Mouse (Mus musculus): ENCODE data around the gene Zfp593. TPM values are rescaled to one million over a fixed set of nuclear protein-coding genes. Genes with fewer than 3 reads are reported as not detected.

The Zfp593 gene
- 10.9 and 12.6 TPM in 2 replicates for polyA plus RNA-seq (2015; fragmentation: Nextera tagmentation; extraction: Ambion mirVana)

GRCm38 (mm10) chr4:134245148-134245843 is at the start of gene Zfp593:
Gene Zfp593, minus strand, starts transcription at chr4:134245592.
- ATAC-seq (ENCODE audit: low read depth) = peak; percentile 84
- H3K27ac ChIP-seq (ENCODE audit: low read length) = no peak within 1 kb of the TSS
- H3K9me3 ChIP-seq (ENCODE audit: control insufficient read depth, low read length) = no peaks in the 10 kb centered on the region
- peak within 1 kb of the TSS; percentile 86 for H3K9ac ChIP-seq (ENCODE audit: low read length)
- H3K4me1 ChIP-seq (replicated peaks; ENCODE audit: control insufficient read depth, insufficient read depth, low read length) = peaks cover 15% of the 10 kb centered on the region
- peak within 1 kb of the TSS; percentile 82 for H3K4me2 ChIP-seq (ENCODE audit: low read depth, low read length)
- WGBS = under 1% methylated on average over 59 of the region's 60 CpGs
- no peaks in the 10 kb centered on the region for H3K36me3 ChIP-seq (ENCODE audit: control insufficient read depth, insufficient read depth, low read length)
- H3K27me3 ChIP-seq (ENCODE audit: control insufficient read depth, insufficient read depth, low read depth, low read length) = peaks cover 22% of the 10 kb centered on the region
- peak within 1 kb of the TSS; percentile 88 for H3K4me3 ChIP-seq (ENCODE audit: low read length)

- no peak overlapping the region for H3K27ac ChIP-seq (ENCODE audit: low read length)
- H3K9ac ChIP-seq (ENCODE audit: low read length) = no peak overlapping the region
- H3K4me1 ChIP-seq (replicated peaks; ENCODE audit: control insufficient read depth, insufficient read depth, low read length) = peaks cover 3% of the 10 kb centered on the region
- peak; percentile 33; the same call in 1 of the 2 replicates for ATAC-seq (ENCODE audit: low read depth)
- peaks cover 3% of the 10 kb centered on the region; the same call in 1 of the 2 replicates for H3K9me3 ChIP-seq (ENCODE audit: control insufficient read depth, low read length)
- WGBS = 42% methylated on average over 9 of the region's 9 CpGs
- no peaks in the 10 kb centered on the region for H3K36me3 ChIP-seq (ENCODE audit: control insufficient read depth, insufficient read depth, low read length)
- no peak overlapping the region for H3K4me3 ChIP-seq (ENCODE audit: low read length)
- no peaks in the 10 kb centered on the region; the same call in 1 of the 2 replicates for H3K27me3 ChIP-seq (ENCODE audit: control insufficient read depth, insufficient read depth, low read depth, low read length)
- no peak overlapping the region for H3K4me2 ChIP-seq (ENCODE audit: low read depth, low read length)
These were observed 48.3 kb upstream of the Zfp593 start for GRCm38 (mm10) chr4:134293692-134294163.

- ATAC-seq (ENCODE audit: low read depth) = peak; percentile 23; the same call in 1 of the 2 replicates
- Histone ChIP-seq H3K4me2 (ENCODE audit: low read depth, low read length) (no peak overlapping the region), H3K36me3 (ENCODE audit: control insufficient read depth, insufficient read depth, low read length) (no peaks in the 10 kb centered on the region), H3K4me1 (replicated peaks; ENCODE audit: control insufficient read depth, insufficient read depth, low read length) (peaks cover 8% of the 10 kb centered on the region), H3K27ac (ENCODE audit: low read length) (no peak overlapping the region), H3K4me3 (ENCODE audit: low read length) (no peak overlapping the region), H3K27me3 (ENCODE audit: control insufficient read depth, insufficient read depth, low read depth, low read length) (no peaks in the 10 kb centered on the region; the same call in 1 of the 2 replicates), H3K9ac (ENCODE audit: low read length) (no peak overlapping the region), H3K9me3 (ENCODE audit: control insufficient read depth, low read length) (peaks cover 3% of the 10 kb centered on the region; the same call in 1 of the 2 replicates)
- 49% methylated on average over 18 of the region's 18 CpGs for whole genome bisulfite sequencing
These were observed 47.8 kb upstream of the Zfp593 start for GRCm38 (mm10) chr4:134293061-134293691.

GRCm38 (mm10) chr4:134292067-134292466 is 46.7 kb upstream of the Zfp593 start:
- Histone ChIP-seq H3K4me3 (ENCODE audit: low read length) (no peak overlapping the region), H3K4me2 (ENCODE audit: low read depth, low read length) (no peak overlapping the region), H3K27ac (ENCODE audit: low read length) (no peak overlapping the region), H3K27me3 (ENCODE audit: control insufficient read depth, insufficient read depth, low read depth, low read length) (no peaks in the 10 kb centered on the region; the same call in 1 of the 2 replicates), H3K9me3 (ENCODE audit: control insufficient read depth, low read length) (peaks cover 3% of the 10 kb centered on the region; the same call in 1 of the 2 replicates), H3K36me3 (ENCODE audit: control insufficient read depth, insufficient read depth, low read length) (no peaks in the 10 kb centered on the region), H3K9ac (ENCODE audit: low read length) (no peak overlapping the region), H3K4me1 (replicated peaks; ENCODE audit: control insufficient read depth, insufficient read depth, low read length) (peaks cover 10% of the 10 kb centered on the region)
- 15% methylated on average over 7 of the region's 7 CpGs for WGBS
- ATAC-seq (ENCODE audit: low read depth) = no peak

GRCm38 (mm10) chr4:134288397-134289256 is 43.2 kb upstream of the Zfp593 start:
- ATAC-seq (ENCODE audit: low read depth) = no peak
- Histone ChIP-seq H3K9ac (ENCODE audit: low read length) (peak overlapping the region; percentile 83), H3K27ac (ENCODE audit: low read length) (peak overlapping the region; percentile 98), H3K36me3 (ENCODE audit: control insufficient read depth, insufficient read depth, low read length) (peaks cover 3% of the 10 kb centered on the region; the same call in 1 of the 2 replicates), H3K9me3 (ENCODE audit: control insufficient read depth, low read length) (no peaks in the 10 kb centered on the region), H3K4me2 (ENCODE audit: low read depth, low read length) (peak overlapping the region; percentile 76), H3K4me3 (ENCODE audit: low read length) (peak overlapping the region; percentile 96), H3K4me1 (replicated peaks; ENCODE audit: control insufficient read depth, insufficient read depth, low read length) (peaks cover 19% of the 10 kb centered on the region), H3K27me3 (ENCODE audit: control insufficient read depth, insufficient read depth, low read depth, low read length) (no peaks in the 10 kb centered on the region; the same call in 1 of the 2 replicates)
- 19% methylated on average over 11 of the region's 11 CpGs for WGBS

GRCm38 (mm10) chr4:134287575-134288025 is 42.2 kb upstream of the Zfp593 start, which contains the start of gene Pdik1l:
Gene Pdik1l, minus strand, starts transcription at chr4:134287895.
- Histone ChIP-seq H3K36me3 (ENCODE audit: control insufficient read depth, insufficient read depth, low read length) (peaks cover 3% of the 10 kb centered on the region; the same call in 1 of the 2 replicates), H3K9me3 (ENCODE audit: control insufficient read depth, low read length) (no peaks in the 10 kb centered on the region), H3K4me1 (replicated peaks; ENCODE audit: control insufficient read depth, insufficient read depth, low read length) (peaks cover 19% of the 10 kb centered on the region), H3K27ac (ENCODE audit: low read length) (peak within 1 kb of the TSS; percentile 98), H3K4me3 (ENCODE audit: low read length) (peak within 1 kb of the TSS; percentile 96), H3K27me3 (ENCODE audit: control insufficient read depth, insufficient read depth, low read depth, low read length) (no peaks in the 10 kb centered on the region), H3K9ac (ENCODE audit: low read length) (peak within 1 kb of the TSS; percentile 98), H3K4me2 (ENCODE audit: low read depth, low read length) (peak within 1 kb of the TSS; percentile 76)
- 0% methylated on average over 26 of the region's 43 CpGs for WGBS
- ATAC-seq (ENCODE audit: low read depth) = peak; percentile 79

- peak overlapping the region; percentile 96 for H3K4me3 ChIP-seq (ENCODE audit: low read length)
- H3K4me1 ChIP-seq (replicated peaks; ENCODE audit: control insufficient read depth, insufficient read depth, low read length) = peaks cover 19% of the 10 kb centered on the region
- under 1% methylated on average over 55 of the region's 59 CpGs for WGBS
- peaks cover 4% of the 10 kb centered on the region for H3K36me3 ChIP-seq (ENCODE audit: control insufficient read depth, insufficient read depth, low read length)
- H3K9ac ChIP-seq (ENCODE audit: low read length) = peak overlapping the region; percentile 98
- peak; percentile 96 for ATAC-seq (ENCODE audit: low read depth)
- no peaks in the 10 kb centered on the region for H3K9me3 ChIP-seq (ENCODE audit: control insufficient read depth, low read length)
- peak overlapping the region; percentile 76 for H3K4me2 ChIP-seq (ENCODE audit: low read depth, low read length)
- no peaks in the 10 kb centered on the region for H3K27me3 ChIP-seq (ENCODE audit: control insufficient read depth, insufficient read depth, low read depth, low read length)
- H3K27ac ChIP-seq (ENCODE audit: low read length) = peak overlapping the region; percentile 98
These were observed 41.8 kb upstream of the Zfp593 start for GRCm38 (mm10) chr4:134287168-134287564.

GRCm38 (mm10) chr4:134286226-134287167 is 41.1 kb upstream of the Zfp593 start:
- Histone ChIP-seq H3K27me3 (ENCODE audit: control insufficient read depth, insufficient read depth, low read depth, low read length) (no peaks in the 10 kb centered on the region), H3K4me1 (replicated peaks; ENCODE audit: control insufficient read depth, insufficient read depth, low read length) (peaks cover 19% of the 10 kb centered on the region), H3K4me3 (ENCODE audit: low read length) (peak overlapping the region; percentile 96), H3K4me2 (ENCODE audit: low read depth, low read length) (peak overlapping the region; percentile 71), H3K27ac (ENCODE audit: low read length) (peak overlapping the region; percentile 86), H3K36me3 (ENCODE audit: control insufficient read depth, insufficient read depth, low read length) (peaks cover 5% of the 10 kb centered on the region), H3K9ac (ENCODE audit: low read length) (peak overlapping the region; percentile 98), H3K9me3 (ENCODE audit: control insufficient read depth, low read length) (no peaks in the 10 kb centered on the region)
- 1% methylated on average over 59 of the region's 59 CpGs for WGBS
- peak; percentile 47 for ATAC-seq (ENCODE audit: low read depth)

All from lung, embryonic 16.5 days (tissue).